Mouse (Mus musculus): Measurements from ENCODE around the gene Alg9. TPM values are rescaled to one million over a fixed set of nuclear protein-coding genes. Genes with fewer than 3 reads are reported as not detected.

Gene Alg9
- polyA plus RNA-seq, 2 experiments from 2014 or later: 7.4 to 7.9 TPM

- ATAC-seq: no peak
These were observed 13.1 kb upstream of the Alg9 start for GRCm38 (mm10) chr9:50761520-50762243.

GRCm38 (mm10) chr9:50763331-50763730, 11.5 kb upstream of the Alg9 start:
- no peak for ATAC-seq

GRCm38 (mm10) chr9:50767531-50768106, 7.2 kb upstream of the Alg9 start:
- no peak for ATAC-seq

GRCm38 (mm10) chr9:50768107-50769002, 6.5 kb upstream of the Alg9 start, which contains the start of gene Fdxacb1:
Gene Fdxacb1, plus strand, starts transcription at chr9:50768236.
- peak; percentile 94 for ATAC-seq

- ATAC-seq: no peak
These were observed 4.8 kb upstream of the Alg9 start for GRCm38 (mm10) chr9:50770011-50770410.

GRCm38 (mm10) chr9:50774026-50774462, 775 bp upstream of the Alg9 start:
- no peak for ATAC-seq

GRCm38 (mm10) chr9:50775662-50776126, 875 bp downstream of the Alg9 start:
- peak; percentile 22 for ATAC-seq

GRCm38 (mm10) chr9:50776162-50776760, 1.4 kb downstream of the Alg9 start:
- ATAC-seq: no peak

- peak; percentile 66 for ATAC-seq
These were observed 7.3 kb downstream of the Alg9 start for GRCm38 (mm10) chr9:50782155-50782554.

- ATAC-seq: no peak
These were observed 20.4 kb downstream of the Alg9 start for GRCm38 (mm10) chr9:50795266-50795665.

GRCm38 (mm10) chr9:50796776-50797175, 22.0 kb downstream of the Alg9 start:
- ATAC-seq: no peak

GRCm38 (mm10) chr9:50797641-50798040, 22.8 kb downstream of the Alg9 start:
- ATAC-seq: no peak

- ATAC-seq: no peak
These were observed 23.5 kb downstream of the Alg9 start for GRCm38 (mm10) chr9:50798368-50798767.

GRCm38 (mm10) chr9:50800985-50801384, 26.2 kb downstream of the Alg9 start:
- peak; percentile 52 for ATAC-seq

GRCm38 (mm10) chr9:50803055-50803671, 28.3 kb downstream of the Alg9 start:
- no peak for ATAC-seq

- ATAC-seq: no peak
These were observed 33.7 kb downstream of the Alg9 start for GRCm38 (mm10) chr9:50808471-50808870.

- ATAC-seq: no peak
These were observed 34.3 kb downstream of the Alg9 start for GRCm38 (mm10) chr9:50809146-50809545.

- no peak for ATAC-seq
These were observed 36.4 kb downstream of the Alg9 start for GRCm38 (mm10) chr9:50811187-50811586.

GRCm38 (mm10) chr9:50811746-50812145, 36.9 kb downstream of the Alg9 start:
- ATAC-seq: no peak

GRCm38 (mm10) chr9:50813796-50814195, 39.0 kb downstream of the Alg9 start:
- ATAC-seq: no peak

- no peak for ATAC-seq
These were observed 40.8 kb downstream of the Alg9 start for GRCm38 (mm10) chr9:50815666-50816065.

- no peak for ATAC-seq
These were observed 41.7 kb downstream of the Alg9 start for GRCm38 (mm10) chr9:50816512-50816911.
